Comparison of ENCODE assay signal across 8 mouse cellular contexts in the genomic region with DNA sequence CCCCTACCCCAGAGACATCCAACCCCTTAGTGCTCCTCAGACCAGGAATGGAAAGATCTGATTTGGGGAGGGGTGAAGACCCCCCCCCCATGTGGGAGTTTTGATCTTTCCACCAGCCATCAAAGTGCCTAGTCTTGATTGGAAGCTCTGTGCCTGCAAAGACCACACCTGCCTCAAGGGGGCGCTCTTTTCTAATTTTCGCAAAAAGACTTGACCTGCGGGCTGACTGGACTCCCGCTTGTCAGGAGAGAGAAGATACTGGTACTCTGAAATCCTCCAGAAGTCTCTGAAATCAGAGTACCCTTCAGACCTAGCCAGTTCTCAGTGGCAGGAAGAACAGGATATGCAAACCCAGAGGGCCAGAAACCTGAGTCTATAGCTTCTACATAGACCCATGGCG. TPM values are rescaled to one million over a fixed set of nuclear protein-coding genes. Genes with fewer than 3 reads are reported as not detected.
DNase-seq lines count a peak whose midpoint lies in the region.

No protein-coding gene starts in this region.

- peak; percentile 53 for DNase-seq in kidney, adult 9 months
- no peak for DNase-seq in kidney, adult 11 months
- DNase-seq in NIH3T3 (ENCODE audit: low read depth), result peak; percentile 72
- DNase-seq in cerebellum, postnatal 10 days, result peak; percentile 81 to 87
- peak; percentile 54 to 73 for DNase-seq in frontal cortex, postnatal 36 days (ENCODE audit: low spot score in 2 of 2)
- peak; percentile 55 to 61 for DNase-seq in layer of hippocampus, postnatal 36 days
- peak; percentile 67 for DNase-seq in naive thymus-derived CD4-positive, alpha-beta T cell, adult 2 months (ENCODE audit: low read depth)
- DNase-seq in thymus, postnatal 25 days, result peak; percentile 40

RNA-seq across cellular contexts. Expression of a gene that starts 40.8 kb away (rescaled TPM):
- 1 to 10 TPM; 1.1 to 1.2 TPM for total RNA-seq in layer of hippocampus, postnatal 36 days (2021)
